In genomic region chr11:60308506-60309116, GRCm38 (mm10) we compare ENCODE assay signal across 8 mouse cellular contexts. TPM values are rescaled to one million over a fixed set of nuclear protein-coding genes. Genes with fewer than 3 reads are reported as not detected.
A peak's percentile ranks its signal among the peaks of the same experiment; 100 is the strongest.
DNase-seq lines count a peak whose midpoint lies in the region; ATAC-seq and TF ChIP-seq lines count a peak whose summit lies in the region.
"Had no signal": no experiment of that assay in that cellular context is flagged by ENCODE, and none has a peak within 500 bp of the region (broad histone marks: within the 10 kb centered on the region; RNA-seq: fewer than 3 reads in every experiment).

No protein-coding gene starts in this region.

- no peaks in the 10 kb centered on the region for H3K27me3 ChIP-seq in hindbrain, embryonic 12.5 days
- no peaks in the 10 kb centered on the region for H3K27me3 ChIP-seq in hindbrain, embryonic 14.5 days (ENCODE audit: control insufficient read depth, insufficient read depth, low read length)
- no peaks in the 10 kb centered on the region for H3K27me3 ChIP-seq in intestine, postnatal 0 days (replicated peaks; ENCODE audit: control insufficient read depth, insufficient read depth, low read length)
- no peaks in the 10 kb centered on the region for H3K27me3 ChIP-seq in limb, embryonic 13.5 days
- H3K27me3 ChIP-seq in neural tube, embryonic 15.5 days (replicated peaks): no peaks in the 10 kb centered on the region

- ATAC-seq in hindbrain, embryonic 12.5 days (ENCODE audit: low FRiP score): no peak
- no peak for ATAC-seq in hindbrain, embryonic 14.5 days (ENCODE audit: low FRiP score)
- no peak; the same call in 1 of the 2 replicates for ATAC-seq in intestine, postnatal 0 days
- peak; percentile 64; the same call in 1 of the 2 replicates for ATAC-seq in limb, embryonic 13.5 days (ENCODE audit: low FRiP score, low read depth)
- no peak for ATAC-seq in neural tube, embryonic 15.5 days (ENCODE audit: low FRiP score)

- peak overlapping the region; percentile 44; the same call in 1 of the 2 replicates for H3K27ac ChIP-seq in hindbrain, embryonic 12.5 days
- no peak overlapping the region for H3K27ac ChIP-seq in hindbrain, embryonic 14.5 days
- H3K27ac ChIP-seq in intestine, postnatal 0 days (ENCODE audit: low read depth, low read length): peak overlapping the region; percentile 36; the same call in 1 of the 2 replicates
- H3K27ac ChIP-seq in limb, embryonic 13.5 days: peak overlapping the region; percentile 89
- H3K27ac ChIP-seq in neural tube, embryonic 15.5 days (replicated peaks): peak overlapping the region; percentile 58

- no peak for DNase-seq in hindbrain, embryonic 14.5 days (ENCODE audit: low spot score)
- no peak for DNase-seq in gastrocnemius, postnatal 25 days
- DNase-seq in adrenal gland, postnatal 4 days (ENCODE audit: low spot score in 2 of 2): no peak
- DNase-seq: thymus, adult 2 months had no signal

- no peak for TF ChIP-seq CTCF in intestine, postnatal 0 days (IDR thresholded peaks at IDR 0.05; ENCODE audit: low read depth)

- peaks cover 42% of the 10 kb centered on the region for H3K4me1 ChIP-seq in hindbrain, embryonic 12.5 days
- H3K4me1 ChIP-seq in hindbrain, embryonic 14.5 days (replicated peaks; ENCODE audit: control insufficient read depth, insufficient read depth, low read length): peaks cover 25% of the 10 kb centered on the region
- H3K4me1 ChIP-seq in intestine, postnatal 0 days (replicated peaks; ENCODE audit: control insufficient read depth, insufficient read depth, low read length): peaks cover 26% of the 10 kb centered on the region
- peaks cover 67% of the 10 kb centered on the region for H3K4me1 ChIP-seq in limb, embryonic 13.5 days
- H3K4me1 ChIP-seq in neural tube, embryonic 15.5 days: peaks cover 59% of the 10 kb centered on the region

- H3K36me3 ChIP-seq in hindbrain, embryonic 12.5 days: no peaks in the 10 kb centered on the region
- no peaks in the 10 kb centered on the region for H3K36me3 ChIP-seq in hindbrain, embryonic 14.5 days (replicated peaks; ENCODE audit: control insufficient read depth, insufficient read depth)
- H3K36me3 ChIP-seq in intestine, postnatal 0 days (ENCODE audit: control insufficient read depth, insufficient read depth): no peaks in the 10 kb centered on the region
- H3K36me3 ChIP-seq in limb, embryonic 13.5 days: peaks cover 5% of the 10 kb centered on the region; the same call in 1 of the 2 replicates
- no peaks in the 10 kb centered on the region for H3K36me3 ChIP-seq in neural tube, embryonic 15.5 days

- H3K9ac ChIP-seq in hindbrain, embryonic 12.5 days: no peak overlapping the region
- no peak overlapping the region for H3K9ac ChIP-seq in hindbrain, embryonic 14.5 days
- H3K9ac ChIP-seq in intestine, postnatal 0 days (ENCODE audit: low read depth, low read length): no peak overlapping the region
- H3K9ac ChIP-seq in limb, embryonic 13.5 days: no peak overlapping the region
- H3K9ac ChIP-seq in neural tube, embryonic 15.5 days (replicated peaks): no peak overlapping the region

- 78% methylated on average over 12 of the region's 12 CpGs for WGBS in hindbrain, embryonic 12.5 days
- 75% methylated on average over 12 of the region's 12 CpGs for WGBS in hindbrain, embryonic 14.5 days
- 24% methylated on average over 12 of the region's 12 CpGs for WGBS in intestine, postnatal 0 days
- whole genome bisulfite sequencing in limb, embryonic 13.5 days: 61% methylated on average over 12 of the region's 12 CpGs
- WGBS in neural tube, embryonic 15.5 days: 72% methylated on average over 12 of the region's 12 CpGs

- no peak overlapping the region for H3K4me2 ChIP-seq in hindbrain, embryonic 12.5 days (replicated peaks)
- H3K4me2 ChIP-seq in hindbrain, embryonic 14.5 days (replicated peaks): no peak overlapping the region
- 0 out of 2 replicates have a peak overlapping the region, but pooled peaks have one; percentile 9 for H3K4me2 ChIP-seq in intestine, postnatal 0 days (replicated peaks; ENCODE audit: low read depth)
- 0 out of 2 replicates have a peak overlapping the region, but pooled peaks have one; percentile 3 for H3K4me2 ChIP-seq in limb, embryonic 13.5 days (replicated peaks)
- H3K4me2 ChIP-seq in neural tube, embryonic 15.5 days: no peak overlapping the region

- H3K9me3 ChIP-seq in hindbrain, embryonic 12.5 days (replicated peaks): no peaks in the 10 kb centered on the region
- no peaks in the 10 kb centered on the region for H3K9me3 ChIP-seq in hindbrain, embryonic 14.5 days (ENCODE audit: control insufficient read depth, low read length)
- no peaks in the 10 kb centered on the region for H3K9me3 ChIP-seq in intestine, postnatal 0 days (ENCODE audit: control insufficient read depth)
- H3K9me3 ChIP-seq in limb, embryonic 13.5 days: peaks cover 6% of the 10 kb centered on the region; the same call in 1 of the 2 replicates
- no peaks in the 10 kb centered on the region for H3K9me3 ChIP-seq in neural tube, embryonic 15.5 days (replicated peaks)

- H3K4me3 ChIP-seq in hindbrain, embryonic 12.5 days: no peak overlapping the region
- H3K4me3 ChIP-seq in hindbrain, embryonic 14.5 days (replicated peaks; ENCODE audit: low read length): no peak overlapping the region
- no peak overlapping the region for H3K4me3 ChIP-seq in intestine, postnatal 0 days (ENCODE audit: low read depth, low read length)
- H3K4me3 ChIP-seq in limb, embryonic 13.5 days: no peak overlapping the region
- no peak overlapping the region for H3K4me3 ChIP-seq in neural tube, embryonic 15.5 days (replicated peaks)

RNA-seq across cellular contexts. Expression of gene Tom1l2, which starts 44.1 kb away (rescaled TPM):
- 40.8 and 45.4 TPM in 2 replicates for polyA plus RNA-seq in hindbrain, embryonic 12.5 days (2016; fragmentation: Nextera tagmentation; extraction: Ambion mirVana)
- polyA plus RNA-seq in hindbrain, embryonic 14.5 days (2014; fragmentation: Nextera tagmentation; extraction: Ambion mirVana): 47.3 and 49.0 TPM in 2 replicates
- 29.6 and 35.1 TPM in 2 replicates for polyA plus RNA-seq in intestine, postnatal 0 days (2015; fragmentation: Nextera tagmentation; extraction: Ambion mirVana)
- polyA plus RNA-seq in limb, embryonic 13.5 days (2015; fragmentation: Nextera tagmentation; extraction: Ambion mirVana): 26.4 and 27.9 TPM in 2 replicates
- 66.3 and 68.9 TPM in 2 replicates for polyA plus RNA-seq in neural tube, embryonic 15.5 days (2015; fragmentation: Nextera tagmentation; extraction: Ambion mirVana)
- total RNA-seq in gastrocnemius, postnatal 25 days (2021): 10 to 100 TPM; 45.8 to 54.3 TPM
- 10 to 100 TPM; 54.0 to 55.9 TPM for total RNA-seq in adrenal gland, postnatal 4 days (2021)

RNA-seq across cellular contexts. Expression of gene Drc3, which starts 44.5 kb away (rescaled TPM):
- polyA plus RNA-seq in hindbrain, embryonic 12.5 days (2016; fragmentation: Nextera tagmentation; extraction: Ambion mirVana): 5.0 and 6.7 TPM in 2 replicates
- 6.1 and 6.9 TPM in 2 replicates for polyA plus RNA-seq in hindbrain, embryonic 14.5 days (2014; fragmentation: Nextera tagmentation; extraction: Ambion mirVana)
- polyA plus RNA-seq in intestine, postnatal 0 days (2015; fragmentation: Nextera tagmentation; extraction: Ambion mirVana): 1.7 and 1.9 TPM in 2 replicates
- 1.0 and 1.5 TPM in 2 replicates for polyA plus RNA-seq in limb, embryonic 13.5 days (2015; fragmentation: Nextera tagmentation; extraction: Ambion mirVana)
- 5.3 and 6.2 TPM in 2 replicates for polyA plus RNA-seq in neural tube, embryonic 15.5 days (2015; fragmentation: Nextera tagmentation; extraction: Ambion mirVana)
- under 1 TPM; 0.59 to 0.86 TPM for total RNA-seq in gastrocnemius, postnatal 25 days (2021)
- 1 to 10 TPM; 1.8 to 2.6 TPM for total RNA-seq in adrenal gland, postnatal 4 days (2021)

Comparison
In these comparisons a context has a peak if more than half of its experiments do, and no peak if none do; other contexts are left out.
1. H3K4me2 ChIP-seq: peak in intestine, postnatal 0 days (single experiment) and limb, embryonic 13.5 days (single experiment); none in hindbrain, embryonic 12.5 days (single experiment), hindbrain, embryonic 14.5 days (single experiment) and neural tube, embryonic 15.5 days (single experiment).